Mouse (Mus musculus) testis, adult 2 months (tissue): ENCODE measurements around the gene Dynlt1a.
"Not testable (repeated sequence)": the region's sequence is repeated elsewhere in the genome, so short reads cannot be mapped to it uniquely, and the experiment has no call there.

ENCODE experiments used
- CTCF ChIP-seq: fragments of 200-500 bp; IDR thresholded peaks from 2 replicates; pipeline ENCODE4 v1.5.1; 2012; ENCODE audit warnings: low read depth, mild to moderate bottlenecking, inconsistent platforms, low read length, moderate library complexity; ENCODE audit not compliant: control insufficient read depth, insufficient read depth, insufficient replicate concordance
- POLR2A ChIP-seq: fragments of 200-500 bp; IDR thresholded peaks from 2 replicates; pipeline ENCODE4 v1.6.1; 2012; ENCODE audit warnings: low read depth, mild to moderate bottlenecking, inconsistent platforms, low read length, moderate library complexity; ENCODE audit not compliant: control insufficient read depth

DNA sequence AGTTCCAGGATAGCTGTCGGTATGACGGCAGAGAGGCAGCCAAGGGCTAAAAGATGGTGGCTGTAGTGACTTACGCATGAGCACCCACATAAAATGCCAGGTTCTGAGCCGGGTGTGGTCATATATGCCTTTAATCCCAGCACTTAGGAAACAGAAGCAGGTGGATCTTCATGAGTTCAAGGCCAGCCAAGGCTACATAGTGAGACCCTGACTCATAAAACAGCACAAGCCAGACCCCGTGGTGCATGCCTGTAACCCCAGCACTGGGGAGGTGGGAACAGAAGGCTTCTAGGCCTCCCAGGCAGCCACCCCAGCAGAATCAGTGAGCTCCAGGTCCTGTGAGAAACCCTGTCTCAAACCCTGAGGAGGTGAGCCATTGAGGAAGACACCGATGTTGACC lies 12.4 kb downstream of the Dynlt1a start:
- TF ChIP-seq POLR2A, CTCF: not testable (repeated sequence)
